Mouse (Mus musculus) frontal cortex, adult (tissue): ENCODE results near the gene Fam71b.
A peak's percentile ranks its signal among the peaks of the same experiment; 100 is the strongest.
"Not testable (repeated sequence)": the region's sequence is repeated elsewhere in the genome, so short reads cannot be mapped to it uniquely, and the experiment has no call there.

Experiments used
- ATAC-seq: cut with Nextera tagmentation; 2 replicates; pipeline ENCODE4 v1.9.2; 2017; ENCODE audit warnings: mild to moderate bottlenecking, moderate library complexity, mixed read lengths; ENCODE audit not compliant: low TSS enrichment

Fam71b gene

GRCm38 (mm10) chr11:46384925-46385324 is 11.4 kb upstream of the Fam71b start:
- no peak for ATAC-seq

- no peak for ATAC-seq
Measured at GRCm38 (mm10) chr11:46386556-46386955, 9.8 kb upstream of the Fam71b start.

- ATAC-seq, result no peak
Measured at GRCm38 (mm10) chr11:46387061-46387460, 9.3 kb upstream of the Fam71b start.

GRCm38 (mm10) chr11:46388438-46388837 is 7.9 kb upstream of the Fam71b start:
- ATAC-seq, result no peak

- no peak for ATAC-seq
Measured at GRCm38 (mm10) chr11:46389336-46390117, 6.8 kb upstream of the Fam71b start, which contains the start of gene Itk. Gene Itk (minus strand): TSS chr11:46389515.

- ATAC-seq, result no peak
Measured at GRCm38 (mm10) chr11:46390621-46391020, 5.7 kb upstream of the Fam71b start.

- ATAC-seq, result no peak
Measured at GRCm38 (mm10) chr11:46392890-46393289, 3.5 kb upstream of the Fam71b start.

- no peak for ATAC-seq
Measured at GRCm38 (mm10) chr11:46393413-46393812, 2.9 kb upstream of the Fam71b start.

- no peak for ATAC-seq
Measured at GRCm38 (mm10) chr11:46395088-46395487, 1.3 kb upstream of the Fam71b start.

- ATAC-seq, result no peak
Measured at GRCm38 (mm10) chr11:46395698-46396097, 661 bp upstream of the Fam71b start.

GRCm38 (mm10) chr11:46396860-46397179 is 461 bp downstream of the Fam71b start:
- peak; percentile 86 for ATAC-seq

- no peak for ATAC-seq
Measured at GRCm38 (mm10) chr11:46397900-46398299, 1.5 kb downstream of the Fam71b start.

- no peak for ATAC-seq
Measured at GRCm38 (mm10) chr11:46398473-46398872, 2.1 kb downstream of the Fam71b start.

- no peak for ATAC-seq
Measured at GRCm38 (mm10) chr11:46398933-46399383, 2.6 kb downstream of the Fam71b start.

GRCm38 (mm10) chr11:46401555-46401954 is 5.2 kb downstream of the Fam71b start:
- ATAC-seq, result no peak

GRCm38 (mm10) chr11:46404986-46405385 is 8.6 kb downstream of the Fam71b start:
- no peak for ATAC-seq

GRCm38 (mm10) chr11:46406721-46407120 is 10.4 kb downstream of the Fam71b start:
- no peak for ATAC-seq

GRCm38 (mm10) chr11:46410018-46410563 is 13.7 kb downstream of the Fam71b start:
- ATAC-seq, result no peak

- ATAC-seq, result no peak
Measured at GRCm38 (mm10) chr11:46418438-46418837, 22.1 kb downstream of the Fam71b start.

GRCm38 (mm10) chr11:46418860-46419259 is 22.5 kb downstream of the Fam71b start:
- ATAC-seq, result no peak

GRCm38 (mm10) chr11:46421086-46421888 is 24.9 kb downstream of the Fam71b start:
- ATAC-seq, result no peak

- ATAC-seq, result not testable (repeated sequence)
Measured at GRCm38 (mm10) chr11:46428131-46428530, 31.8 kb downstream of the Fam71b start.

- ATAC-seq, result no peak
Measured at GRCm38 (mm10) chr11:46430123-46430522, 33.8 kb downstream of the Fam71b start.
